Mouse (Mus musculus) embryonic fibroblast, embryonic 13.5 days (primary cell): ENCODE results near the gene Afg1l.

ENCODE experiments used
- CTCF ChIP-seq: IDR thresholded peaks from 2 replicates; pipeline ENCODE4 v1.5.1; 2011; ENCODE audit warnings: mild to moderate bottlenecking, control low read depth, low read length, moderate library complexity, borderline replicate concordance; ENCODE audit not compliant: insufficient read depth
- POLR2A ChIP-seq: IDR thresholded peaks from 2 replicates; pipeline ENCODE4 v1.6.1; 2011; ENCODE audit warnings: low read depth, mild to moderate bottlenecking, control low read depth, low read length, moderate library complexity

GRCm38 (mm10) chr10:42464805-42465204, 13.6 kb downstream of the Afg1l start:
- TF ChIP-seq CTCF (no peak), POLR2A (no peak)
